Mouse (Mus musculus): Measurements from ENCODE around the gene Hdac7. TPM values are rescaled to one million over a fixed set of nuclear protein-coding genes. Genes with fewer than 3 reads are reported as not detected.
A peak's percentile ranks its signal among the peaks of the same experiment; 100 is the strongest.

Hdac7 gene
- polyA plus RNA-seq, 1 experiment from 2014 or later = 5.3 TPM

DNA sequence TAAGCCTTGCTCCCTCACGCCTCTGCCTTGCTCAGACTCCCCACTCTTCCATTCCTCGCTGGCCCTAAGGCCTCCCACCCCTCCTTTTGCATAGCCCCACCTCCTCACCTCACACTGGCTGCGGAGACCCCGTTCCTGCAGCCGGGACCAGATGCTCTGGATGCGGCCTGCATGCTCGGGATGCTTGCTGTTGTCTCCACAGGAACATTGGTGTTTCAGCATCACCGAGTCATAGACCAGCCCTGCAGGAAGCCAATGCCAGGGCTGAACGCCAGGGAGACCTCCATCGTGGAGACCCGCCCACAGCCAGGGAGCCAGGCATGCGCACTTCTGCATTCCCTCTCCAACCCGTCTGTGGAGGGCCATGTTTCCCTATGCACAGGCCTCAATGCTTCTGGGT is 41.7 kb downstream of the Hdac7 start:
- Histone ChIP-seq H3K27ac (ENCODE audit: low read depth) (no peak overlapping the region), H3K27me3 (ENCODE audit: insufficient read depth, low read length) (no peaks in the 10 kb centered on the region), H3K4me1 (ENCODE audit: insufficient read depth) (no peaks in the 10 kb centered on the region), H3K9me3 (ENCODE audit: low read length) (no peaks in the 10 kb centered on the region), H3K4me3 (ENCODE audit: low read depth, low read length) (no peak overlapping the region), H3K9ac (replicated peaks) (no peak overlapping the region), H3K4me2 (ENCODE audit: low read depth, low read length) (no peak overlapping the region), H3K36me3 (replicated peaks; ENCODE audit: insufficient read depth, low read length) (peaks cover 11% of the 10 kb centered on the region)
- DNase-seq (no peak), ATAC-seq (no peak)
- WGBS (ENCODE audit: insufficient replicate concordance) = 70% methylated on average over 13 of the region's 13 CpGs
- no peak for TF ChIP-seq EP300 (IDR thresholded peaks at IDR 0.05; ENCODE audit: low read depth)
- TF ChIP-seq CTCF (IDR thresholded peaks at IDR 0.05; ENCODE audit: low read depth) = no peak

DNA sequence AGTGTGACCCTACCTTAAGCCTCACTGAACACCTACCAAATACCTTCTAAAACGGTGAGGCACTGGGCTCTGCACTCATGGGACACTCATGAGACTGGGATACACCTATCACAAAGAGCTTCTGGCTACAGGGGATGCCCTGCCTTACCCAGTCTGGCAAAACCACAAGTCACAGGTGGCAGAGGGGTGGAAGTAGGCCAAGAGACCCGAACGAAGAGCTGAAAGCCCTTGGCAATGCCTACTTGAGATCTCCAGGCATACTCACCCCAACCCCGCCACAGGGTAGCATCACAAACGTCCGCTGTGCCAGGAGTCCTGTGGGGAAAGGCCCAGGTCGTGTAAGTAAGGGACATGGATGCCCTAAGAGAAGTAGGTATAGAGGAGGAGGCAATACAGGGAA is 42.5 kb downstream of the Hdac7 start:
- no peak overlapping the region for H3K4me3 ChIP-seq (ENCODE audit: low read depth, low read length)
- H3K27ac ChIP-seq (ENCODE audit: low read depth) = no peak overlapping the region
- no peak overlapping the region for H3K4me2 ChIP-seq (ENCODE audit: low read depth, low read length)
- 70% methylated on average over 7 of the region's 7 CpGs for WGBS (ENCODE audit: insufficient replicate concordance)
- no peak for TF ChIP-seq EP300 (IDR thresholded peaks at IDR 0.05; ENCODE audit: low read depth)
- TF ChIP-seq CTCF (IDR thresholded peaks at IDR 0.05; ENCODE audit: low read depth) = no peak
- no peaks in the 10 kb centered on the region for H3K9me3 ChIP-seq (ENCODE audit: low read length)
- no peaks in the 10 kb centered on the region for H3K4me1 ChIP-seq (ENCODE audit: insufficient read depth)
- H3K36me3 ChIP-seq (replicated peaks; ENCODE audit: insufficient read depth, low read length) = peaks cover 9% of the 10 kb centered on the region
- ATAC-seq (no peak), DNase-seq (no peak)
- no peaks in the 10 kb centered on the region for H3K27me3 ChIP-seq (ENCODE audit: insufficient read depth, low read length)
- H3K9ac ChIP-seq (replicated peaks) = no peak overlapping the region

- peaks cover 11% of the 10 kb centered on the region for H3K36me3 ChIP-seq (replicated peaks; ENCODE audit: insufficient read depth, low read length)
- WGBS (ENCODE audit: insufficient replicate concordance) = 87% methylated on average over 13 of the region's 13 CpGs
Measured at GRCm38 (mm10) chr15:97800853-97801252, 43.4 kb downstream of the Hdac7 start.

GRCm38 (mm10) chr15:97799446-97799845 is 44.9 kb downstream of the Hdac7 start:
- 77% methylated on average over 11 of the region's 11 CpGs for WGBS (ENCODE audit: insufficient replicate concordance)
- no peak overlapping the region for H3K4me2 ChIP-seq (ENCODE audit: low read depth, low read length)

More at GRCm38 (mm10) chr15:97800853-97801252, 43.4 kb downstream of the Hdac7 start:
- no peak overlapping the region for H3K4me3 ChIP-seq (ENCODE audit: low read depth, low read length)
- no peaks in the 10 kb centered on the region for H3K9me3 ChIP-seq (ENCODE audit: low read length)
- no peak for DNase-seq
- H3K9ac ChIP-seq (replicated peaks) = no peak overlapping the region
- TF ChIP-seq EP300 (IDR thresholded peaks at IDR 0.05; ENCODE audit: low read depth) = no peak
- TF ChIP-seq CTCF (IDR thresholded peaks at IDR 0.05; ENCODE audit: low read depth) = no peak
- H3K27me3 ChIP-seq (ENCODE audit: insufficient read depth, low read length) = no peaks in the 10 kb centered on the region
- H3K27ac ChIP-seq (ENCODE audit: low read depth) = no peak overlapping the region
- no peak overlapping the region for H3K4me2 ChIP-seq (ENCODE audit: low read depth, low read length)
- H3K4me1 ChIP-seq (ENCODE audit: insufficient read depth) = no peaks in the 10 kb centered on the region
- no peak for ATAC-seq

GRCm38 (mm10) chr15:97798134-97798533 is 46.2 kb downstream of the Hdac7 start:
- Histone ChIP-seq H3K4me1 (ENCODE audit: insufficient read depth) (no peaks in the 10 kb centered on the region), H3K9me3 (ENCODE audit: low read length) (no peaks in the 10 kb centered on the region), H3K36me3 (replicated peaks; ENCODE audit: insufficient read depth, low read length) (peaks cover 16% of the 10 kb centered on the region), H3K9ac (replicated peaks) (no peak overlapping the region), H3K27ac (ENCODE audit: low read depth) (peak overlapping the region; percentile 11; the same call in 1 of the 2 replicates), H3K27me3 (ENCODE audit: insufficient read depth, low read length) (no peaks in the 10 kb centered on the region), H3K4me3 (ENCODE audit: low read depth, low read length) (no peak overlapping the region), H3K4me2 (ENCODE audit: low read depth, low read length) (no peak overlapping the region)
- ATAC-seq (peak; percentile 67), DNase-seq (no peak)
- 71% methylated on average over 17 of the region's 17 CpGs for WGBS (ENCODE audit: insufficient replicate concordance)
- TF ChIP-seq CTCF (IDR thresholded peaks at IDR 0.05; ENCODE audit: low read depth) (no peak), EP300 (IDR thresholded peaks at IDR 0.05; ENCODE audit: low read depth) (no peak)

More at GRCm38 (mm10) chr15:97799446-97799845, 44.9 kb downstream of the Hdac7 start:
- Histone ChIP-seq H3K9me3 (ENCODE audit: low read length) (no peaks in the 10 kb centered on the region), H3K9ac (replicated peaks) (no peak overlapping the region), H3K27me3 (ENCODE audit: insufficient read depth, low read length) (no peaks in the 10 kb centered on the region), H3K27ac (ENCODE audit: low read depth) (no peak overlapping the region), H3K36me3 (replicated peaks; ENCODE audit: insufficient read depth, low read length) (peaks cover 14% of the 10 kb centered on the region), H3K4me1 (ENCODE audit: insufficient read depth) (no peaks in the 10 kb centered on the region), H3K4me3 (ENCODE audit: low read depth, low read length) (no peak overlapping the region)
- TF ChIP-seq EP300 (IDR thresholded peaks at IDR 0.05; ENCODE audit: low read depth) (no peak), CTCF (IDR thresholded peaks at IDR 0.05; ENCODE audit: low read depth) (no peak)
- DNase-seq = no peak
- no peak for ATAC-seq

DNA sequence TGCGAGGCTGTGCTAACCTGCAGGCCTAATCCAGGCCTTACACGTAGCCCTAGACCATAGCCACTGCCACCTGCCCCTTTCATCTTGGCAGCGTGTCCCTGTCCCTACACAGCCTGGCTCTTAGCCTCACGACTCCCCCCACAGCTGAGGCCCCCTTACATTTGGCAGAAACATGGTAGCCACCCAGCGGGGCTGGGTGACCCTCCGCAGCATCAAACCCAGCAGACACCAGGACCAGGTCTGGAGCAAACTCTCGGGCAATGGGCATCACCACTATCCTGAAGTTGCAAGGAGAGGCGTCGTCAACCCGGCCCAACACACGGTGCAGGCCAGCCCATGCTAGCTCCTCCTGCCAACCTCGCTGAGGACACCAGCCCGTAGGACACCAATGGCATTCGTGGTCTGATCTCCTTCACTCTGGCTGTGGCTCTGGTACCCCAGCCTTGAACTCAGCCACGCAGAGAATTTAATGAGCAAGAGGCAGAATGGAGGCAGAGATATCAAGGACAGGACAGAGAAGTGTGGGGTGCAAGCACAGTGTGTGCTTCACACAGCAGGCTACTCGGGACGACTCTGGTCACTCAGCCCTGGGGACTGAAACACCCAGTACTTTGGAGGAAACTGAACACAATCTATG is 47.5 kb downstream of the Hdac7 start:
- no peak for ATAC-seq
- peaks cover 16% of the 10 kb centered on the region for H3K36me3 ChIP-seq (replicated peaks; ENCODE audit: insufficient read depth, low read length)
- no peak overlapping the region for H3K27ac ChIP-seq (ENCODE audit: low read depth)

More for the DNA sequence above, 47.5 kb downstream of the Hdac7 start:
- Histone ChIP-seq H3K9ac (replicated peaks) (no peak overlapping the region), H3K4me1 (ENCODE audit: insufficient read depth) (no peaks in the 10 kb centered on the region), H3K27me3 (ENCODE audit: insufficient read depth, low read length) (no peaks in the 10 kb centered on the region), H3K4me3 (ENCODE audit: low read depth, low read length) (no peak overlapping the region), H3K9me3 (ENCODE audit: low read length) (no peaks in the 10 kb centered on the region), H3K4me2 (ENCODE audit: low read depth, low read length) (no peak overlapping the region)
- no peak for DNase-seq
- 87% methylated on average over 17 of the region's 17 CpGs for WGBS (ENCODE audit: insufficient replicate concordance)
- no peak for TF ChIP-seq CTCF (IDR thresholded peaks at IDR 0.05; ENCODE audit: low read depth)
- no peak for TF ChIP-seq EP300 (IDR thresholded peaks at IDR 0.05; ENCODE audit: low read depth)

Data from liver, postnatal 0 days (tissue).